Mouse (Mus musculus): ENCODE measurements around the gene Cacng5.

Cacng5 gene

DNA sequence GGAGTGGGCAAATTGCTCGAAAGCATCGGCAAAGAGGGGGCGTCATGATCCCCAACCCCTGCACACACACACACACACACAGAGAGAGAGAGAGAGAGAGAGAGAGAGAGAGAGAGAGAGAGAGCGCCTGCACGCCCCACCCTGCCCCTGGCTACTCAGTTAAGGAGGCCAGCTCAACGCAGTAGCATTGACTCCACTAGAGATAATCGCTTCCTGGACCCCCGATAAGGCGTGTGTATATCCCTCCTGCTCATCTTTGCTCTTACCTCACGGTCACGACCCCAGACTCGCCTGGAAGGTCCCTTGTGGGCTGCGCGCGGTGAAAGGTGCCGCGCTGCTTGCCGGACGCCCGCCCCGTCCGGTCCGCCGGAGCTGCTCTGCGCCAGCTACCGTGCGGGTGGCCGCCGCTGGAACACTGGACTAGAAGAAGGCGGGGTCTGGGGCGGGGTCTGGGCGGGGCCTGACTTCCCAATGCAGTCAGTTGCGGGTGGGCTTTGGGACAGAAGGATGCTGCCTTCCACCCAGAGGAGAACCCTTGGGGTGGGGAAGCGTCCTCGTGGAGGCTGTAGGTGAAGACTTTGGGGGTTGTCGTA is at the start of gene Cacng5:
Cacng5 (minus strand) TSS at position 422 of the 593 bp plus-strand sequence.
- DNase-seq (ENCODE audit: low read depth, low spot score), result no peak

- DNase-seq (ENCODE audit: low read depth, low spot score), result no peak
These were observed 42.9 kb upstream of the Cacng5 start for GRCm38 (mm10) chr11:107957566-107958350.

- DNase-seq (ENCODE audit: low read depth, low spot score), result no peak
These were observed 40.6 kb upstream of the Cacng5 start for GRCm38 (mm10) chr11:107955191-107956062.

- no peak for DNase-seq (ENCODE audit: low read depth, low spot score)
These were observed 36.6 kb upstream of the Cacng5 start for GRCm38 (mm10) chr11:107951431-107951830.

- no peak for DNase-seq (ENCODE audit: low read depth, low spot score)
These were observed 35.8 kb upstream of the Cacng5 start for GRCm38 (mm10) chr11:107950658-107951057.

DNA sequence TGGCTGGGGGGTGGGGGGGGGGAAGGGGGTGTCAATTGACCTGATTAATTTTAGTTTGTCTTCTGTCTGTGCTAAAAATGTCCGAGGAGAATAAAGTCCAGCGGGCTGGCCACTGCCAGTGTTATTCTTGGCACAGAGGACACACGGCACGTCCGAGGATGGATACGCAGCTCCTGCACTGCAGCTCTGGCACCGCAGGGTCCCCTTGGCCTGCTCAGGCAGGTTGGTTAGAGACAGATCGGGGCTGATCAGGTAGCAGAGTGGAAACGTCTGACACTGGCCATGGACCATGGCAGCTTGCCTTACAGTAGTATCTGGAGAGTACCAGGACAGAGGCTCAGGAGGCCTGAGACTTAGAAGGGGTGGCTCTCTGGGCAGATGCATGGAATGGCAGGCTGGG is 35.4 kb upstream of the Cacng5 start:
- DNase-seq (ENCODE audit: low read depth, low spot score), result no peak

GRCm38 (mm10) chr11:107947951-107948350 is 33.1 kb upstream of the Cacng5 start:
- no peak for DNase-seq (ENCODE audit: low read depth, low spot score)

- no peak for DNase-seq (ENCODE audit: low read depth, low spot score)
These were observed 32.0 kb upstream of the Cacng5 start for GRCm38 (mm10) chr11:107946823-107947222.

DNA sequence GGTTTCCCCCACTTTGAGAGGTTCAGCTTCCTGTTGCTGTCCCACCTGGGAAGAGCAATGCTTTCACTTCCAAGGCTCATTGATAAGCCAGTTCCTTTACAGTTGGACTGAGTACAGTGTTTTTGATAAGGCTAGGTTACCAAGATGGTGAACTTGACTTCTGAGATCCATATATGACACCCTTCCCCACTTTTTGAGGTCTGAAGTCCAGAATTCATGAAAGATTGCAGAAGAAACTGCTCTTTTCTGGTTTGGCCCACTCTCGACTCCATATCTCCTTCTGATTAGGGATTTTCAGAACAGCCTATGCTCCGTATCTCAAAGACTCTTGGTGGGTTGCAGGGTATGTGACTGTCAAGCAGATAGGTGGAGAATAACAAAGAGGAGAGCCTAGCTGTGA is 22.1 kb upstream of the Cacng5 start:
- no peak for DNase-seq (ENCODE audit: low read depth, low spot score)

- DNase-seq (ENCODE audit: low read depth, low spot score), result no peak
These were observed 16.9 kb upstream of the Cacng5 start for GRCm38 (mm10) chr11:107931721-107932120.

GRCm38 (mm10) chr11:107931288-107931687 is 16.4 kb upstream of the Cacng5 start:
- no peak for DNase-seq (ENCODE audit: low read depth, low spot score)

GRCm38 (mm10) chr11:107929712-107930111 is 14.9 kb upstream of the Cacng5 start:
- DNase-seq (ENCODE audit: low read depth, low spot score), result no peak

DNA sequence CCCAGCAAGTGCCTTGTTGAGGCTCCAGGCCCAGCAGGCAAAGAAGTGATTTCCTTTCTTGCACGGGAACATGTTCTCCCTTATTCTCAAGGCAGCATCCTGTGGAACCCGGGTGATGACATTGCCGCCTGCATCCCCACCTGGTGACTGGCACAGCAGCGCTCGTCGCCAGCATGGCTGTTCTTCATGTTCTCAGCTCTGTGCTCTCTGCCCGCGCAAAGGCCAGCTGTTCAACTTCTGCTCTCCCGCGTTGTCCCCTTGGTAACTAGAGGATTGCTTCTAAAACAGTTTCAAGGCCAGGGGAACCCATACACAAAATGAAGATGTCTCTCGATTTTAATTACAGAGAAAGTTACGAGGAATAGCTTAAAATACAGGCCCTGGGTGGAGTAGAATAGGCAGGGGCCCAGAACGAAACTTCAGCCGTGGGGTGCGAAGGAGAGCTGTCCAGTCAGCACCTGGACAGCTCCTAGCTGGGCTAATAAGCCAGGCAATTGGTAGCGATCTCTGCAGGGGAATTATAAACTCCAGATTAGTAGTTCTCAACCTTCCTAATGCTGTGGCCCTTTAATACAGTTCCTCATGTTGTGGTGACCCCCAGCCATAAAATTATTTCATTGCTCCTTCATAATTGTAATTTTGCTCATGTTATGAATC is 5.1 kb upstream of the Cacng5 start:
- DNase-seq (ENCODE audit: low read depth, low spot score), result no peak

DNA sequence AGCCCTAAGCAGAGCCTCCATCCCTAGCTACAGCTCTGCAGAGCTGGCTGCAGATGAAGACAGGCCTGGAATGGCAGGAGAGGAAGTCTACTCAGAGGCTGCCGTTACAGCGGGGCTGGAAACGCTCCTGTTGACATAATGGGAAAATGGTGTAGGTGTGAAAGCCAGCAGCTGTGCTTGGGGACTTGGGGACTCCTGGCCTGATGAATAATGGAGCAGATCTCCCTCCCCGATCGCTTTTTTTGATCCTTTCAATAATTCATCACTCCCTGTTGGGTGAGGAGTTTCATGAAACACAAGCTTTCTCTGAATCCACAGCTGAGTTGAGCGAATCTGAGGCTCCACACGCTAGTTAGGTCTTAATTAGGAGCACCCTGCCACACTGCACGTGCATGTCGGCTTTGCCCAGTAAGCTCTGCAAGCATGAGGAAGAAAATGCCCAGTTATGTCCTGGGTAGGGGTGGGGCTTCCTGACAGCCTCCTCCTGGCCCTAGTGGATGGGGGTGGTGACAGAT is 2.9 kb upstream of the Cacng5 start:
- no peak for DNase-seq (ENCODE audit: low read depth, low spot score)

GRCm38 (mm10) chr11:107913317-107913716 is 1.5 kb downstream of the Cacng5 start:
- no peak for DNase-seq (ENCODE audit: low read depth, low spot score)

- no peak for DNase-seq (ENCODE audit: low read depth, low spot score)
These were observed 9.5 kb downstream of the Cacng5 start for GRCm38 (mm10) chr11:107905364-107905763.

GRCm38 (mm10) chr11:107903966-107904605 is 10.8 kb downstream of the Cacng5 start:
- no peak for DNase-seq (ENCODE audit: low read depth, low spot score)

- no peak for DNase-seq (ENCODE audit: low read depth, low spot score)
These were observed 14.4 kb downstream of the Cacng5 start for GRCm38 (mm10) chr11:107900470-107900869.

DNA sequence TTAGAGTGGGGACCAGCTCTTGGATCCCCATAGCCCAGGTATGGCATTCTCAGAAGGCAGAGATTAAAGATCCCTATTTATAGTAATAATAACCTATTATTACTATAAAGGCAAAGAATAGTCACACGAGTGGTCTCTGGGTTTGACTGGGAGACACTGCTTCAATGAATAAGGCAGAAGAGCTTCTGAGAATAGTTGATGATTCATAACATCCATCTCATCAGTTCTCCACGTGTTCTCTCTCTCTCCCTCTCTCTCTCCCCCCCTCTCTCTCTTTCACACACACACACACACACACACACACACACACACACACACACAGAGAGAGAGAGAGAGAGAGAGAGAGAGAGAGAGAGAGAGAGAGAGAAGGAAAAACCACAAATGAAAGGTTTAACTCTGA is 16.2 kb downstream of the Cacng5 start:
- DNase-seq (ENCODE audit: low read depth, low spot score), result no peak

GRCm38 (mm10) chr11:107895635-107896034 is 19.2 kb downstream of the Cacng5 start:
- no peak for DNase-seq (ENCODE audit: low read depth, low spot score)

- no peak for DNase-seq (ENCODE audit: low read depth, low spot score)
These were observed 23.5 kb downstream of the Cacng5 start for GRCm38 (mm10) chr11:107891377-107891776.
